Mouse (Mus musculus) layer of hippocampus, adult 2 months (tissue): Measurements from ENCODE around the gene Esp18. TPM values are rescaled to one million over a fixed set of nuclear protein-coding genes. Genes with fewer than 3 reads are reported as not detected.

ENCODE experiments used
- DNase-seq, 2 experiments: peaks; one replicate each; pipeline ENCODE4 v3.0.0; 2022; ENCODE audit warnings: low spot score in 2 of 2
- H3K27ac ChIP-seq: fragments of 200-600 bp; 2 replicates; pipeline ENCODE4 v1.8.1; 2022
- H3K4me3 ChIP-seq: fragments of 200-600 bp; 2 replicates; pipeline ENCODE4 v1.8.1; 2022; ENCODE audit warnings: mild to moderate bottlenecking
- CTCF ChIP-seq: fragments of 200-600 bp; conservative IDR thresholded peaks from 2 replicates; pipeline ENCODE4 v1.8.1; 2022; ENCODE audit warnings: antibody characterized with exemption, mild to moderate bottlenecking, moderate library complexity
- long read RNA-seq, 2 experiments: library from polyadenylated mRNA; stranded (forward); transcript quantifications; one replicate each; pipeline ENCODE4 v2.0.0; 2021; ENCODE audit warnings: borderline mapping rate in 2 of 2
- microRNA-seq, 2 experiments: library from miRNA; unstranded; fragments of <30 nt; microRNA quantifications; one replicate each; pipeline ENCODE4 v1.2.0; 2021
- total RNA-seq, 2 experiments: library from RNA; stranded (reverse); gene quantifications; 2 replicates each; pipeline ENCODE4 v1.2.3; 2021

Esp18 gene
- total RNA-seq = not detected
- long read RNA-seq, experiment 1 = 0 reads
- long read RNA-seq, experiment 2 = 0 reads

- TF ChIP-seq CTCF = no peak
- no peak within 1 kb of the TSS for H3K27ac ChIP-seq
- no peak for DNase-seq
- no peak within 1 kb of the TSS for H3K4me3 ChIP-seq
Measured at GRCm38 (mm10) chr17:39406059-39406458, at the start of gene Esp18. Esp18 (plus strand) TSS chr17:39406359.

GRCm38 (mm10) chr17:39363316-39363715, 42.8 kb upstream of the Esp18 start:
- no peak for TF ChIP-seq CTCF
- H3K4me3 ChIP-seq = no peak overlapping the region
- DNase-seq = no peak
- no peak overlapping the region for H3K27ac ChIP-seq

Small RNAs within 50 kb of the gene (microRNA-seq; reads per million reads assigned to microRNA genes)
- 0 reads per million in 2 experiments for gene Gm26429

Other genes starting within 250 kb of the Esp18 start
- not detected for gene Esp16, start 129.8 kb downstream of the Esp18 start, total RNA-seq
- not detected for gene Esp15, start 234.6 kb downstream of the Esp18 start, total RNA-seq